Mouse (Mus musculus) megakaryocyte, embryonic 14.5 days (primary cell): ENCODE measurements at regions not wholly inside any gene's neighbourhood (a gene's known extent, or its start where the extent isn't known, plus 50 kb on each side); places are given as distances from the start of the nearest gene placed in this dataset.
A peak's percentile ranks its signal among the peaks of the same experiment; 100 is the strongest.

Experiments
- H3K27me3 ChIP-seq: replicated peaks from 2 replicates; pipeline ENCODE3; 2012; ENCODE audit warnings: inconsistent platforms
- H3K36me3 ChIP-seq: replicated peaks from 2 replicates; pipeline ENCODE3; 2012; ENCODE audit warnings: low read length, inconsistent platforms, mixed read lengths
- H3K4me1 ChIP-seq: 2 replicates; pipeline ENCODE4 v1.6.1; 2012; ENCODE audit warnings: inconsistent platforms
- H3K4me3 ChIP-seq: replicated peaks from 2 replicates; pipeline ENCODE3; 2012; ENCODE audit warnings: moderate library complexity, mild to moderate bottlenecking, inconsistent platforms
- H3K9me3 ChIP-seq: 2 replicates; pipeline ENCODE4 v1.6.1; 2012; ENCODE audit warnings: inconsistent platforms
- FLI1 ChIP-seq: IDR thresholded peaks from 2 replicates; pipeline ENCODE4 v1.6.1; 2012; ENCODE audit warnings: low read length, inconsistent platforms, mixed read lengths
- GATA1 ChIP-seq: IDR thresholded peaks from 3 replicates; pipeline ENCODE4 v1.6.1; 2012; ENCODE audit warnings: mixed read lengths, low read length, inconsistent platforms, borderline replicate concordance

GRCm38 (mm10) chr10:119074887-119075286 lies 165.0 kb downstream of the Cand1 start:
- H3K4me1 ChIP-seq = peaks cover 60% of the 10 kb centered on the region
- H3K27me3 ChIP-seq = no peaks in the 10 kb centered on the region
- peaks cover 2% of the 10 kb centered on the region for H3K36me3 ChIP-seq
- peaks cover 13% of the 10 kb centered on the region for H3K9me3 ChIP-seq
- TF ChIP-seq FLI1 = no peak
- TF ChIP-seq GATA1 = no peak
- H3K4me3 ChIP-seq = no peak overlapping the region

GRCm38 (mm10) chr10:119073991-119074390 lies 165.9 kb downstream of the Cand1 start:
- no peak overlapping the region for H3K4me3 ChIP-seq
- H3K27me3 ChIP-seq = no peaks in the 10 kb centered on the region
- H3K36me3 ChIP-seq = peaks cover 2% of the 10 kb centered on the region
- H3K9me3 ChIP-seq = peaks cover 13% of the 10 kb centered on the region
- TF ChIP-seq GATA1 = no peak
- TF ChIP-seq FLI1 = no peak
- peaks cover 60% of the 10 kb centered on the region for H3K4me1 ChIP-seq

- H3K36me3 ChIP-seq = peaks cover 6% of the 10 kb centered on the region
- no peaks in the 10 kb centered on the region for H3K27me3 ChIP-seq
- TF ChIP-seq FLI1 (no peak), GATA1 (no peak)
- H3K4me3 ChIP-seq = no peak overlapping the region
- peaks cover 23% of the 10 kb centered on the region for H3K9me3 ChIP-seq
- peaks cover 42% of the 10 kb centered on the region for H3K4me1 ChIP-seq
Measured at GRCm38 (mm10) chr10:119069410-119069809, 170.4 kb downstream of the Cand1 start.

GRCm38 (mm10) chr10:119067838-119068237 lies 172.0 kb downstream of the Cand1 start:
- peaks cover 58% of the 10 kb centered on the region for H3K4me1 ChIP-seq
- TF ChIP-seq GATA1 (no peak), FLI1 (no peak)
- H3K9me3 ChIP-seq = peaks cover 13% of the 10 kb centered on the region
- peaks cover 4% of the 10 kb centered on the region for H3K36me3 ChIP-seq
- no peak overlapping the region for H3K4me3 ChIP-seq
- no peaks in the 10 kb centered on the region for H3K27me3 ChIP-seq

- no peak overlapping the region for H3K4me3 ChIP-seq
- peaks cover 58% of the 10 kb centered on the region for H3K4me1 ChIP-seq
- no peak for TF ChIP-seq FLI1
- no peak for TF ChIP-seq GATA1
- peaks cover 4% of the 10 kb centered on the region for H3K36me3 ChIP-seq
- H3K27me3 ChIP-seq = no peaks in the 10 kb centered on the region
- H3K9me3 ChIP-seq = peaks cover 10% of the 10 kb centered on the region
Measured at GRCm38 (mm10) chr10:119067366-119067765, 172.5 kb downstream of the Cand1 start.

- H3K27me3 ChIP-seq = no peaks in the 10 kb centered on the region
- peaks cover 61% of the 10 kb centered on the region for H3K4me1 ChIP-seq
- TF ChIP-seq FLI1 (no peak), GATA1 (no peak)
- H3K4me3 ChIP-seq = no peak overlapping the region
- H3K36me3 ChIP-seq = peaks cover 4% of the 10 kb centered on the region
- H3K9me3 ChIP-seq = peaks cover 10% of the 10 kb centered on the region
Measured at GRCm38 (mm10) chr10:119065974-119066373, 173.9 kb downstream of the Cand1 start.

GRCm38 (mm10) chr10:119065133-119065817 lies 174.6 kb downstream of the Cand1 start:
- peaks cover 4% of the 10 kb centered on the region for H3K36me3 ChIP-seq
- peaks cover 54% of the 10 kb centered on the region for H3K4me1 ChIP-seq
- TF ChIP-seq FLI1 (no peak), GATA1 (no peak)
- H3K4me3 ChIP-seq = peak overlapping the region; percentile 74
- no peaks in the 10 kb centered on the region for H3K27me3 ChIP-seq
- peaks cover 10% of the 10 kb centered on the region for H3K9me3 ChIP-seq

- Histone ChIP-seq H3K4me1 (peaks cover 46% of the 10 kb centered on the region), H3K27me3 (no peaks in the 10 kb centered on the region), H3K36me3 (peaks cover 4% of the 10 kb centered on the region), H3K4me3 (no peak overlapping the region), H3K9me3 (peaks cover 10% of the 10 kb centered on the region)
- no peak for TF ChIP-seq FLI1
- no peak for TF ChIP-seq GATA1
Measured at GRCm38 (mm10) chr10:119064218-119064617, 175.6 kb downstream of the Cand1 start.

GRCm38 (mm10) chr10:119063209-119063699 lies 176.6 kb downstream of the Cand1 start:
- Histone ChIP-seq H3K4me1 (peaks cover 53% of the 10 kb centered on the region), H3K27me3 (no peaks in the 10 kb centered on the region), H3K9me3 (peaks cover 9% of the 10 kb centered on the region), H3K36me3 (peaks cover 4% of the 10 kb centered on the region), H3K4me3 (peak overlapping the region; percentile 73)
- TF ChIP-seq FLI1 = no peak
- TF ChIP-seq GATA1 = no peak

GRCm38 (mm10) chr10:119061958-119062599 lies 177.8 kb downstream of the Cand1 start:
- peaks cover 4% of the 10 kb centered on the region for H3K9me3 ChIP-seq
- TF ChIP-seq FLI1 (no peak), GATA1 (no peak)
- no peaks in the 10 kb centered on the region for H3K27me3 ChIP-seq
- no peak overlapping the region for H3K4me3 ChIP-seq
- no peaks in the 10 kb centered on the region for H3K36me3 ChIP-seq
- H3K4me1 ChIP-seq = peaks cover 62% of the 10 kb centered on the region
